Mouse (Mus musculus) B cell, adult 2 months (primary cell): ENCODE measurements around the gene Crip2.
A peak's percentile ranks its signal among the peaks of the same experiment; 100 is the strongest.

Experiments used
- DNase-seq, 2 experiments: peaks; one replicate each; pipeline ENCODE4 v3.0.0; 2022

Gene Crip2

GRCm38 (mm10) chr12:113132567-113132966 is 7.5 kb upstream of the Crip2 start:
- no peak for DNase-seq

GRCm38 (mm10) chr12:113133260-113133659 is 6.8 kb upstream of the Crip2 start:
- no peak for DNase-seq

DNA sequence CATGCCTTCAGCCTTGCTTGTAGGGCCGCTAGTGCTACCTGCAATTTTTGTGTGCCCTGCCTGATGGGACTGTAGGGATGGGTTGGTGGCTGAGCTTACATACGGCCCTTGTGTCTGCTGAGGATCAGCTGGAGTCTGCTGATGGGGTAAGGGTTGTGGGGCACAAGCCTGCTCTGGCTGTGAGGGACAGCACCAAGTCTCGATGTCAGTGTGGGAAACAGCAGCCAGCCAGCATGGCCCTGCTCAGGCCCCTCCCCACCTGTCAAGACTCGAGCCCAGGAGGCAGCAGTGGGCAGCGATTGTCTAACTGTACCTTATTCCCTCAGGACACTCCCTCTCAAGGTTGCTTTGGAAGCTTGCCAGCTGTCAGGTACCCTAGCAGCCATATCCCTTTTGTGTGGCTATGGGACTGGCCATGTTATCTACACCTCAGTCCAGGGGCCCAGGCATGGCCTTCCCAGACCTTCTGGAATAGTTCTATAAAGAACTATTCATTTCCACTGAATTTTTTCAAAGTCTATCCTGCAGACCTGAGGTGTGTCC is 6.1 kb upstream of the Crip2 start:
- no peak for DNase-seq

DNA sequence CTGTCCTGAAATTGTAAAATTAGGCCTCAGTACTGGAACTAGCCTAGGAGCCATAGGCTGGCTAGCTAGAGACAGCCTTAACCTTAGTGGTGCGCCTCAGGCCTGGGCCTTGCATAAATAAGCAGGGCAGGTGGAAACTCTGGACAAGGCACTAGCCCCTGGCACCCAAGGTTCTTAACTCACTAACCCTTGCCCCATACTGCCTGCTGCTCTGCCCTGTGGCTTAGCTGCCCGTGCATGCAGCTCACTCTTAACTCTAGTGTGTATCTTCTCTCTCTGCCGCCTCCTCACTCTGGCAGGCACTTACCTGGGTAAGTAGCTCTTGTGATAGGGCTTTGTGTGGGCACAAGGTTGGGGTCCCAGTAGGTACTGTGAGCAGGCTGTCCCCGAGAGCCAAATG is 5.5 kb upstream of the Crip2 start:
- no peak for DNase-seq

DNA sequence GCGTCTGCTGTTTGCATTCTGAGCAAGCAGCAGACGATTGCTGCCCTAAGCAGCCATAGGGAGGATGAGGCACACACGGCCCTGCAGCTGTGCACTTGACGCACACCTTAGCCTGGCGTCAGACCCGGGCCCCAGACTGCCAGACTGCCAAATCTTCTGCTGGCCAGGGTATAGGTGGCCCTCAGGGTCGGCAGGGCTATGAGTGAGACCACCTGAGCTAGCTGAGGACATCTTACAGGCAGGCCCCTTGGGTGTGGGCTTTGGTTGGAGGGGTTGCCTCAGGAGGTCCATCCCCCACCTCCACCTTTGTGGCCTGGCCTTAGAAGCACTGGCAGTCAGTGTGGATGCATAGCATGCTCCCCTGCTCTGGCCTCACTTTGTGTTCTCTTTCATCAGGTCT is 4.6 kb upstream of the Crip2 start:
- no peak for DNase-seq

DNA sequence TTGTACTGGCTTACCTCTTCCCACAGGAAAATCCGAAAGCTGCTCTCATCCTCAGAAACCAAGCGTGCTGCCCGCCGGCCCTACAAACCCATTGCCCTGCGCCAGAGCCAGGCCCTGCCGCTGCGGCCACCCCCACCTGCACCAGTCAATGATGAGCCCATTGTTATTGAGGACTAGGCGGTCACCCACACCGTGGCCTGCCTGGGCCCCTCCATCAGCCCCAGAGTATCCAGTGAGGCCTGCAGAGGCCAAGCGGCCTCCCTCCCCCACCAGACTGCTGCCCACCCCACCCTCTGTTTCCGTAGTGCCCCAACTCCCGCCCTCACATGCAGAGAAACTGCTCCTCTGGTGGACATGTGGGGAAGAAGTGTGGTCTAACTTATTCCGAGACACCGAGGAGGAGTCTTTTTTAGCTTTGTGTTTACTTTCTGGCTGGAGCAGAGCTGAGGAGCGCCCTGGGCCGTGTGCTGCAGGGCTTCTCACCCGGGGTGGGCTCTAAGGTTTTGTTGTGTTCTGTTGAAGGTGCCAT is 3.5 kb upstream of the Crip2 start:
- no peak for DNase-seq

DNA sequence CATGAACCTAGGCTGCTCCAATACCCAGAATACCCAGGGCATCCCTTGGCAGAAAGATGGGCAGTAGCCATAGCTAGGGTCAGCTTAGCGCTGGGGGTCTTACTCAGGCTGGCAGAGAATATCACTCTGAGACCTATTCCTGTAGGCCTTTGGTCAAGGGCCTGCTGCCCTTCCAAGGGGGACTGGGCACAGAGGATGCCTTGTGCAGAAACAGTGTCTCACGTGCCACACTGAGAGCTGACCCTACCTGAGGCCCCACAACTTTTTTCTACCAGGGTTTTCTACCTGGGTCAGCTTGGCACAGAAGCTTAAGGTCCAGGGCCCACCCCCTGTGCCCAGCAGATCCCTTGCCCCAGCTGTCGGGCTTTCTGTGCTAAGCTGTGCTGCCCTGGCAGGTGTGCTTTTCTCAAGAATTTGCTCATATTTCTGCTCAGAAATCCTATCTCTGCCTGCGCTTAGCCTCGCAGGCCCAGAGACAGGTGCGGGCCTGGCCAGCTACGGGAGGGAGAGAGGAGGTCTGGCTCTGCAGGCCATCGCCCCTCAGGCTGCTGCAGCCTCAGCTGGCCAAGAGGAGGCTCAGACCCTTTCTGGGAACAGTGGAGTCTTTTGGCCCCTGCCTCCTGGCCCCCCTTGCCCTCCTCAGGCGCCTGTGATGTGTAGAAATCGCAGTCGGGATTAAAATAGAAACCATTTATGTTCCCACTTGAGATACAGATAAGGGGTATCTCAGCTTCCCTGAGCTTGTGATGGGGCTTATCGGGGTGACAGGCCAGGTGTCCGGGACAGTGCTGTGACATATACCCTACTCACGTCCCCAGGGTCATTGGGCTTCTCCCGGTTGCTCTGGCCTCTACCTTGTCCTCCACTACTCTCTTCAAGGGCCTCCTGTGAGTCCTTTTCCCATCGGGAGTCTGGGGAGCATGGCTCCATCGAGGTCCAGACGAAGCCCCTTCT is 2.5 kb upstream of the Crip2 start:
- no peak for DNase-seq

DNA sequence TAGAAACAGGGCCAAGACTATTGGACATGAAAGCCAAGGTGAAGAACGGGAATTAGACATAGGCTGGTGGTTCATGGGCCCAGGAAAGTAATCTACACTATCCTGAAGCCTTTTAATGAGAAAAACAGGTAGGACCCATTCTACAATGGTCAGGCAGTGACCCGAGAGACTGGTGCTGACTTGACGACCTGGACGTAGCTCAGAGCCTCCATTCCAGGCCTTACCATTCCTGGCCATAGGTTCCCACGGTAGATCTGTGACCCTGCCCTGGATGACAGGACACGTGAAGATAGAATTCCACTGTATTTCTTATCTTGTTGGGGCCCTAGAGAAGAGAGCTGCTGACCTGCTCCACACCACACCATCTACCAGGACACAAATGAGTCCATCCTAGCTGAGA is 1.7 kb upstream of the Crip2 start:
- DNase-seq: no peak

- DNase-seq: no peak
These were observed 853 bp upstream of the Crip2 start for GRCm38 (mm10) chr12:113138901-113139864.

DNA sequence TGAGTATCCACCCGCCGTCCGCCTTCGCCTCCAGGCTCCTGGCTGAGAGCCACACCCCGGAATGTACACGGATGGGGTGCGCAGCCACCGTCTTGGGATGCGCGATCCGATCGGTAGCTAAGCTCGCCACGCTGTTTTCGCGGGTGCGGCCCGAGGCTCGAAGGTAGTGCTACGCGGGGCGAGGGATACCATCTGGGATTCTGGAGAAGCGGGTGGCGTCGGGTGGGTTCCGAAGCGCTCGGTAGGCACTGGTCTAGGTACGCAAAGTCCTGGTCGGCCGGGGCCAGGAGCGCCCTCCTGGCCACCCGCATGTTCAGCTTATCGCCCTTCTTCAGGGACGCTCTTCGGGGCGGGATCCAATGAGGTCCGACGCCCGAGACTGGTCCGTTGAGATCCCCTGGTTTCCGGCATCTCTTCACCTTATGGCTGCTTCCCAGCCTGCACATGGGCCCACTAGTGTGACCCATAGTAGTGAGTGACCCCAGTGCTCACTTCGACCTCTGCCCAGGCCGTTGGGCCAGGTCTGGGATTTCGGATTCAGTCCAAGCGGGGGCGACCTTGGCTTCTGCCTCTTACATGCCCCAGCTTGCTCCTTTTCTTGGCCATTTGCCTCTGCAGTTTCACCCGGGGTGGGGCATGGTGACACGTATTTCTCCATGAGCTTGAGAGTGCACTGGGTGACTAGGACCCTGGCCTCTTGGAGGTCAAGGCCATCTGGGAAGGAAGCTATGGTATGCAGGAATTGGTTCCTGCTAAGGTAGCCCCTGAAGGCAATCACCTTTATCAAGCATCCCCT is 778 bp downstream of the Crip2 start:
- DNase-seq: peak in 1 of 2 experiments; percentile 17

DNA sequence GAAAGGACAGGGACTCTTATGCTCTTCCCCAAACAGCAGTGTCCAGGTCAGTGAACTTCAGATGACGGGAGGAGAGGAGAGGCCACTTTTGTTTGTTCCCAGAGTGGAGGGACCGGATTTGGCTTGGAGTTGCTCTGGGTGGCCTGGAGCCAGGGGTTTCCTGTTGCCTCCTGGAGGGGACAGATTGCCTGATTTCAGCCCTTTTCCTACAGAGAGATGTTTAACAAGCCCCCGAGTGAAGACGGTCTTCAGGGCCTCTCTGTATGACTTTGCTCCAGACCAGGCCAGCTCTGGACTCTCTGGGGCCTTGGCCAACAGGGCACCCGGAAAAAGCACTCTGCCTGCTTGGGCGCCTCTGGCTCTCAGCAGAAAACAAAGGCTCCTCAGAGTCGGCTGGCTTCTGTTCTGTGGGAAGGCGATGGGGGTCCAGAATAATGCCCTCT is 1.5 kb downstream of the Crip2 start:
- peak in 1 of 2 experiments; percentile 9 for DNase-seq

DNA sequence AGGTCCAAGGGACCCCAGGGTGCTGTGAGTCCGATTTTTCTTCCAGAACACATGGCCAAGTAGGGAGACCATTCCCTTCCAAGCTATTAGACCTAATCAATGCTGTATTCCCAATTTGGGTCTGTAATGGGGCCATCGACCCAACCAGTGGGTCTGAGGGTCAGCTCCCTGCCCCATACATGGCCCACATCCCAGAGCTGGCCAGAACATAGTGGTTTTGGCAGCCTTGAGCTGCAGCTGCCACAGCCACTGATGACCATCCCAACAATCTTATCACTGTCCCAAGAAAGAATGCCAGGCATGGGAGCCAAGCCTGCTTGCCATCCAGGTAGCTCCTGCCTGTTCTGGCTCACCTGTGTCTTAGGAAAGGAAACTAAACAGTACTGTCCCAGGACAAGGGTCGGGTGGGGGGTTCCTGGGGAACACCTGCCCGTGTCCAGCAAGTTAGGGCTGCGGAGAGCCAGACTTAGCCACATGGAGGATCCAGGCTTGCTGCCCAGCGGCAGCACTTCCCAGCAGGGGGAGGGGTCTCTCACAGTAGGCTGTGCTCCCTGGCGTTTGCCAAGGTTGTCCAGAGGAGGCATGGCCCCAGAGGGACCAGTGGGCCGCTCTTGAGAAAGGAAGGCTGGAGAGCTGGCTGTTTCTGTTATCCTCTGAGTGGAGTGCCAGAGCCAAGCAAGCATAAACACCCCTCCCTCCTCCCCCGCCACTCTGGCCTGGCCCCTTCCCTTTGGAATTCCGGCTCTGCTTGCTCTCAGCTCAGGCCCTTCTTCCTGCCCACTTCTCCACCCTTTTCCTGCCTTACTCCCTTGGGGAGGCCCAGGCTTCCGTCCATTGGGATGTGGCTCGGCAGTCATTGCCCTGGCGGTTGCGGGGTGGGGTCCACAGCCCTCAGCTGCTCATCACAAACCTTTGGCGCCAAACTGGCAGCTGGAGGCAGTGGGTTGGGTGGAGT is 2.3 kb downstream of the Crip2 start:
- peak; percentile 4 to 5 for DNase-seq

- peak; percentile 6 for DNase-seq
These were observed 3.1 kb downstream of the Crip2 start for GRCm38 (mm10) chr12:113143164-113143563.

GRCm38 (mm10) chr12:113144001-113144756 is 4.1 kb downstream of the Crip2 start:
- DNase-seq: peak; percentile 69 to 70

DNA sequence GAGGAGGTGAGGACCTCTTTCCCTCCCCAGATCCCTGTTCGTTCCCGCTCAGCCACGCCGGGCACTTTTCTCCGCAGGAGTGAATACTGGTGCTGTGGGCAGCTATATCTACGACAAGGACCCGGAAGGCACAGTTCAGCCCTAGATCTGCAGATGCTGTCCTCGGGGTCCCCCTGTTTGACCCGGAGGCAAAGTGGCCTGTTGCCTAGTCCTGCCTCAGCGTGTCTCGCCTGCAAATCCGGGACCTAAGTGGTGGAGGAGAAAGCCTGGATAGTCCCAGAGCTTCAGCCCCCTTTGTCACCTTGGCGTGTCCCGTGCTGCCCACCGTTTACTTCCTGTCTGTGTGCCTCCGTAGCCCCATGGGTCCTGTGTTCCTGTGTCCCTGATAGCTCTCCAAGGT is 4.8 kb downstream of the Crip2 start:
- no peak for DNase-seq

- DNase-seq: no peak
These were observed 5.6 kb downstream of the Crip2 start for GRCm38 (mm10) chr12:113145591-113145990.

DNA sequence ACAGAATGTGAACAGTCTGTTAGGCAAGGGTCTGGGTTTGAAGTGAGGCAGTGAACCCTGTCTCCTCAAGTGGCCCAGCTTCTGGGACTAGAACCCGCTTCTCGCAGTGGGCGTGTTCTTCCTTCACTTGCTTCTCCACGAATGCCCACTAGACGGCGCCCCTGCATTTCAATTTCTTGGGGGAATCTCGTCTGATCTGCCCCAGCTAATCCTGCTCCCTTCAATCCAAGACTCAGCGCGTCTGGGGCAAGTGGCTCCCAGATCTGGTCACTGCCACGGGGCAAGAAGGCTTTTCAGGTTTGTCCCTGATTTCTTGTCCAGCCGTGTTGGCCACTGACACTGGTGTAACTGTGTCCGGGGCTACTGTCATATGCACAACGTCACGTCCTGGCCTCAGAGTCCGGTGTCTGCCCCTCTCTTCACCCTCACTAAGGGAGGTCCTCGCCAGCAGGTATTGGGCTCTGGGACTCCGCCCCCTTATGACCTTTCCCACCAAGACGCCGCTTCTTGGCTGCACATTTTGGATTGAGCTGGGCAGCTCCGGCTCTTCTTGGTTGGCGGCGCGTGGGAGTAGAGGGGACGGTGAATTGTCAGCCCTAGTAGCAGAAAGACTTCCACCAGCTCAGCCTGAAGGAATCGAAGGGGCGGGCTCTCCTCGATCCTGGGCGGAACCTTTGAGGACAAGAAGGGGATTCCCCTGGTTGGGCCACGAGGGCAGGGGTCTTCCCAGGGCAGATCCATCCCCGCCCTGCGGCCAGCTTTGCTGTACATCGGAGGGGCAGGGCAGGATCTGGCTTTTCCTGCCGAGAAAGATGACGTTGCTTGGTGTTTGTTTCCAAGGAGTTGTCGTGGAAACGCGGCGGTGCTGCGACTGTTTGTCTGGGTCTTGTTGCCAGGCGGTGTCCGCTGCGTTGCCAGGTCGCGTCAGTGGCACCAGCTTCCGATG is 6.3 kb downstream of the Crip2 start, which contains the start of gene Crip1:
Crip1 (plus strand) TSS at position 205 of the 946 bp plus-strand sequence.
- DNase-seq: peak; percentile 96 to 97

DNA sequence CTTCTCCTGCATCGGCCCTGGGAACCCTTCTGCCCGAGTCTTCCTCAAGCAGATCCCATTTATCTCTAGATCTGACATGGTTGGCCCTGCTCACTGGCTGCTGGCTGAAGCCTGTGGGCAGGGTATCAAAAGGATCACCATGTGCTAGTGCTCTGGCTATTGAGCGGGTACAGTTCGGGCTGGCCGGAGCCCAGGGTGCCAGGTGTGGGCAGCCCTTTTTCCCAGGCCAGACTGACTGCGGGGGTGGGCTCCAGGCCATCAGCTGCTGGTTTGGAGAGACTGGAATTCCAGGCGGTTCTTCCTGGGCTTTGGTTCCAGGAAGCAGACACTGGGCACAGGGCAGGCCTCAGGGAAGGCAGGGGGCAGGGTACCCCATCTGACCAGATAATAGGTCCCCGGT is 7.4 kb downstream of the Crip2 start:
- no peak for DNase-seq
